Mouse (Mus musculus) midbrain, embryonic 14.5 days (tissue): ENCODE data around the gene Kars. TPM values are rescaled to one million over a fixed set of nuclear protein-coding genes. Genes with fewer than 3 reads are reported as not detected.

ENCODE experiments used
- ATAC-seq: fragments of 200-750 bp; cut with Nextera tagmentation; 2 replicates; pipeline ENCODE4 v1.8.0; 2017; ENCODE audit warnings: moderate number of reproducible peaks, moderate library complexity; ENCODE audit not compliant: low FRiP score, low TSS enrichment
- DNase-seq: peaks from one replicate; pipeline ENCODE4 v3.0.0-alpha.2; 2015
- H3K27ac ChIP-seq: fragments of 300-500 bp; sonication (generic); replicated peaks from 2 replicates; pipeline ENCODE4 v1.5.1; 2014; ENCODE audit warnings: mild to moderate bottlenecking, low read depth, low read length, moderate library complexity
- H3K27me3 ChIP-seq: fragments of 300-500 bp; sonication (generic); 2 replicates; pipeline ENCODE4 v1.6.1; 2014; ENCODE audit warnings: low read length, control low read depth, mixed read lengths; ENCODE audit not compliant: control insufficient read depth, insufficient read depth
- H3K36me3 ChIP-seq: fragments of 300-500 bp; sonication (generic); 2 replicates; pipeline ENCODE4 v1.6.1; 2014; ENCODE audit warnings: low read length, control low read depth; ENCODE audit not compliant: control insufficient read depth, insufficient read depth
- H3K4me1 ChIP-seq: fragments of 300-500 bp; sonication (generic); 2 replicates; pipeline ENCODE4 v1.6.1; 2014; ENCODE audit warnings: mild to moderate bottlenecking, antibody characterized with exemption, low read length, control low read depth; ENCODE audit not compliant: control insufficient read depth, insufficient read depth
- H3K4me2 ChIP-seq: fragments of 300-500 bp; sonication (generic); 2 replicates; pipeline ENCODE4 v1.6.1; 2014; ENCODE audit warnings: mild to moderate bottlenecking, low read length, moderate library complexity
- H3K4me3 ChIP-seq: fragments of 300-500 bp; sonication (generic); replicated peaks from 2 replicates; pipeline ENCODE4 v1.5.1; 2014; ENCODE audit warnings: low read depth, low read length
- H3K9ac ChIP-seq: fragments of 300-500 bp; sonication (generic); replicated peaks from 2 replicates; pipeline ENCODE4 v1.6.1; 2014; ENCODE audit warnings: mild to moderate bottlenecking, low read length, moderate library complexity
- H3K9me3 ChIP-seq: fragments of 300-500 bp; sonication (generic); 2 replicates; pipeline ENCODE4 v1.6.1; 2016; ENCODE audit warnings: low read length, control low read depth, mixed read lengths; ENCODE audit not compliant: control insufficient read depth
- WGBS: fragments of 180-500 bp; shearing (Covaris S2); extraction: QIAGEN DNeasy Blood & Tissue Kit; methylation state at CpG from one replicate; pipeline ENCODE4 v1.1.7; 2014; 5-methylcytosine and 5-hydroxymethylcytosine counted together
- polyA plus RNA-seq: library from polyadenylated mRNA; unstranded; fragments of >200 nt; fragmentation: Nextera tagmentation; extraction: Ambion mirVana; gene quantifications from 2 replicates; pipeline ENCODE4 v1.2.1, GENCODE M21; 2014

The Kars gene
- polyA plus RNA-seq, 1 experiment from 2014 or later, result 186 TPM

DNA sequence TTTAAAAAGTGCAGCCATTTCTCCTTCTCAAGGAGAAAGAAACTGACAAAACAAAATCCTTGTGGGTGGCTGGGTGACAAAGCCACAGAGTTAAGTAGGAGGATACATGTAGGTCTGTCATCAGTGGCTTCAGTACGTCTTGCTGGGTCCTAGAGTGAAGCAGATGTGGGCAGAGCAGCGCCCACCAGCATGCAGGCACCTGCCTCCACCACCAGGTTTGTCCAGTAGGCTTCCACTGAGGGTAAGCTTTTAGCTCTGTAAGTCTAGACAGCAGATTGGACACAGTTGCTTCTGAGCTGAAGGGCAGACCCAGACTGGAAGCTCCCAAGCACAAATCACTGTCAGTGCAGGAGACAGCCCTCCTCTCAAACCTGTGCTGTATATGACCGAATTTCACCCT, 49.8 kb downstream of the Kars start:
- Histone ChIP-seq H3K36me3 (peaks cover 34% of the 10 kb centered on the region), H3K4me1 (no peaks in the 10 kb centered on the region), H3K9me3 (no peaks in the 10 kb centered on the region), H3K4me2 (no peak overlapping the region), H3K4me3 (no peak overlapping the region), H3K9ac (no peak overlapping the region), H3K27ac (no peak overlapping the region), H3K27me3 (no peaks in the 10 kb centered on the region)
- DNase-seq, result no peak
- 68% methylated on average over 3 of the region's 3 CpGs for WGBS
- ATAC-seq, result no peak

DNA sequence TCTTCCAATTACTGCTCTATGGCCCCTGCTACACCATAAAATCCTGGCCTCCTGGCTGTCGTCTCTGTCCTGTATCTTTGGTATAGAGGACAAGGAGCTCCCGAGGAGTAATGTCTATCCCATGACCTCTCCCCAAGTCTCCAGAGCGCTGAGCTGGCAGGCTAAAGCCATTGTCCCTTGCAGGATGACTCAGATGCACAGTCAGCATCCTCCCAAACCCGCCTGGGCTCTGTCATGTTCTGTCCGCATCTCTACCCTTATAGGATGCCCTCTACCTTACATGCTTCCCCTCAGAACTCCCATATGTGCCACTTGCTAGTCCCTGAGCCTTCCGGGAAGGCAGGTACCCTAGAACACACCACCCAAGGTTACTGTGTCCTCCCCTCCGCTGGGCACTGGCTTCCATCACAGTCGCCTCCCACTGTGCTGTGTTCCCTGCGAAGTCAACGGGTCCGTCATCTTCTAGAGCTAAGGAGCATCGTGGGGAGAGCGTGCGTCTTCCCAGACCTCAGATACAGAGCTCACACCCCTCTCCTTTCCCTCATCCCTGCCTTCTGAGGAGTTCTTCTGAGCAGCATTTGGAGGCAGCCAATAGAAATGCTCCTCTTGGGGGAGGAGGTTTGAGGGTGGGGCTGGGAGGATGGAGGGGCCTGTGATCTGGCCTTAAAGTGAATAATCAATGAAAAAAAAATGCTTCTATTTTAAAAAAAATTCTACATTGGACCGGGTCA, 50.4 kb downstream of the Kars start:
- WGBS, result 68% methylated on average over 15 of the region's 15 CpGs
- ATAC-seq, result no peak

DNA sequence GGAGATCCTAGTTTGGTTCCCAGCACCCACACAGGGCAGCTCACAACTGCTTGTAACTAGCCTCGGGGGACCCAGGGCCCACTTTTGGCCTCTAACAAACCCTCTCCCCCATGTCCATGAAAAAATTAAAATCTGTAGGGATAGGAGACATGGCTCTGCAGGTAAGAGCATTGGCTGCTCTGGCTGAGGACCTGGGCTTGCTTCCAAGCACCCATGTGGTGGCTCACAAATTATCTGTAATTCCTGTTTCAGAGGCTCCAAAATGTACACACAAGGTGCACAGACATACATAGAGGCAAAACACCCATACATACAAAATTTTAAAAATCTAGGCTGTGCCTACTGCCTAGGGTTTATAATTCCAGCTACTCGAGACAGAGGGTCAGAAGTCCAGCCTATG, 53.9 kb downstream of the Kars start:
- Histone ChIP-seq H3K27me3 (no peaks in the 10 kb centered on the region), H3K4me2 (no peak overlapping the region), H3K4me3 (no peak overlapping the region), H3K27ac (no peak overlapping the region), H3K9ac (no peak overlapping the region), H3K4me1 (no peaks in the 10 kb centered on the region), H3K9me3 (no peaks in the 10 kb centered on the region), H3K36me3 (peaks cover 60% of the 10 kb centered on the region)
- 99% methylated on average over 2 of the region's 2 CpGs for whole genome bisulfite sequencing
- DNase-seq (no peak), ATAC-seq (no peak)

More for the DNA sequence above, 50.4 kb downstream of the Kars start:
- no peak overlapping the region for H3K4me3 ChIP-seq
- no peak overlapping the region for H3K9ac ChIP-seq
- no peaks in the 10 kb centered on the region for H3K9me3 ChIP-seq
- H3K27me3 ChIP-seq, result no peaks in the 10 kb centered on the region
- no peak for DNase-seq
- H3K36me3 ChIP-seq, result peaks cover 36% of the 10 kb centered on the region
- H3K27ac ChIP-seq, result no peak overlapping the region
- no peaks in the 10 kb centered on the region for H3K4me1 ChIP-seq
- no peak overlapping the region for H3K4me2 ChIP-seq

DNA sequence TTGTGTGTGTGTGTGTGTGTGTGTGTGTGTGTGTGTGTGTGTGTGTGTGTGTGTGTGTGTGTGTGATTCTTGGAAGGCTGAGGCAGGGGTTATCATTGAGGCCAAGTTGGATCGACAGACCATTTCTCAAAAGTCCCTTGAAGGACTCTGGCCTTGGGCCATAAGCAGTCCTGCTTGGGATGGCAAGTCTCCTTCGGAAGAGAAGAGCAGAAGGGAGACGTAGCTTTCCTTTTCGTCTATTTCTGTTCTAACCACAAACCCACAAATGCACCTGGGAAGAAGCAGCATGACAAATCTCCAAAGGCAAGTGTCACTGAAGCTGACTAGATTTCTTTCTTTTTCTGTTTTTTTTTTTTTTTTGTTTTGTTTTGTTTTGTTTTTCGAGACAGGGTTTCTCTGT, 55.2 kb downstream of the Kars start:
- Histone ChIP-seq H3K27ac (no peak overlapping the region), H3K4me3 (no peak overlapping the region), H3K9me3 (no peaks in the 10 kb centered on the region), H3K36me3 (peaks cover 71% of the 10 kb centered on the region), H3K4me2 (no peak overlapping the region), H3K27me3 (no peaks in the 10 kb centered on the region), H3K4me1 (no peaks in the 10 kb centered on the region), H3K9ac (no peak overlapping the region)
- no peak for DNase-seq
- ATAC-seq, result no peak
- 94% methylated on average over 5 of the region's 5 CpGs for WGBS

DNA sequence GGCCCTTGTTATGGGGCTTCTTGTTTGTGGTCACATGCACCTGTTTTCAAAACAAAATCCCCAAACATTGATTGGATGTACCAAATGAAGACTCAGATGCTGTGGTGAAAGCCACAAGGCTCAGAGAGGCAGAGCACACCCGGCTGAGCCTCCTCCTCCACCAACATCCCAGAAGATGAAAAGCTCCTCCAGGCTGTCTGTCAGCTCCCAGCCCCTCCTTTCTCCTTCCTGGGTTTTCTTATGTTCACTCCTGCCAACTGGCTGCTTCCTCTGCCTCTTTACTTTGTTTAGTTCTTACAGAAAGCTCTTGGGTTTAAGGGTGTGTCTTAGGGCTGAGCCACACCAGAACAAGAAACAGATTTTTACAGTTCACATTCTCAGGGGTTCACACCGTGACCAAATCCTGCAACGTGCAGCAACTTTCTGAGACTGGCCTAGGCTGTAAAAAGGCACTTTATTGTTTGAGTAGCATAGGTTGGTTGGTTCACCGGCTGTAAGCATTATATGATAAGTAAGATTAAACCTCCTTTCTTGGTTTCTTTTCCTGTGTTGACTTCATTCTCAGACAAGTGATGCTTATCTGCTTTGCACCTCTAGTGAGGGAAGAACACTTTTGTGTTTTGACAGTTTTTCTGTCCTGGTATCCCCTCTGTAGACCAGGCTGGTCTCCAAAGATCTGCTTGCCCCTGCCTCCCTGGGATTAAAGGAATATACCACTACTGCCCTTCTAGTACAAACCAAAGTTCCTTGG, 56.1 kb downstream of the Kars start:
- no peak overlapping the region for H3K27ac ChIP-seq
- H3K4me3 ChIP-seq, result no peak overlapping the region
- whole genome bisulfite sequencing, result 92% methylated on average over 4 of the region's 4 CpGs
- no peak overlapping the region for H3K9ac ChIP-seq
- H3K4me2 ChIP-seq, result no peak overlapping the region
- ATAC-seq (no peak), DNase-seq (no peak)
- peaks cover 67% of the 10 kb centered on the region for H3K36me3 ChIP-seq
- H3K27me3 ChIP-seq, result no peaks in the 10 kb centered on the region
- no peaks in the 10 kb centered on the region for H3K9me3 ChIP-seq
- no peaks in the 10 kb centered on the region for H3K4me1 ChIP-seq

DNA sequence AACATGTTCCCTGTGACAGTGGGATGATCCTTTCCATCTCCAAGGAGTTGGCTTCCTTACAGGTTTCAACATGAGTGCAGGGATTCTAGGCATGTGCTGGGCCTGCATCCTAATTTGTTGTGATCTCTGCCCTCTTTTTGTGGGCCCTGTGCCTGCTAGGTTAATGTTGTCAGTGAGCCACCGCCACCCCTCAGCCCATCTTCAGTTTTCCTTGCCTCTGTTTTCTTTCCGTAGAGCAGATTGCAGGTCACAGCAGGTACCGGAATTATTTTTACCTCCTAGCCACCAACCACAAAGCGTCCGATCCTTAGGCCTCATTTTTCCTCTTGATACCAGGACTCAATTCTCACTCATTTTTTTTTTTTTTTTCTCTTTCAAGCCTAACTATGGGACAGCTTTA, 59.2 kb downstream of the Kars start:
- Histone ChIP-seq H3K4me1 (no peaks in the 10 kb centered on the region), H3K9ac (no peak overlapping the region), H3K4me2 (no peak overlapping the region), H3K27ac (no peak overlapping the region), H3K36me3 (peaks cover 75% of the 10 kb centered on the region), H3K9me3 (no peaks in the 10 kb centered on the region), H3K4me3 (no peak overlapping the region), H3K27me3 (no peaks in the 10 kb centered on the region)
- DNase-seq (no peak), ATAC-seq (no peak)
- WGBS, result 93% methylated on average over 5 of the region's 5 CpGs

DNA sequence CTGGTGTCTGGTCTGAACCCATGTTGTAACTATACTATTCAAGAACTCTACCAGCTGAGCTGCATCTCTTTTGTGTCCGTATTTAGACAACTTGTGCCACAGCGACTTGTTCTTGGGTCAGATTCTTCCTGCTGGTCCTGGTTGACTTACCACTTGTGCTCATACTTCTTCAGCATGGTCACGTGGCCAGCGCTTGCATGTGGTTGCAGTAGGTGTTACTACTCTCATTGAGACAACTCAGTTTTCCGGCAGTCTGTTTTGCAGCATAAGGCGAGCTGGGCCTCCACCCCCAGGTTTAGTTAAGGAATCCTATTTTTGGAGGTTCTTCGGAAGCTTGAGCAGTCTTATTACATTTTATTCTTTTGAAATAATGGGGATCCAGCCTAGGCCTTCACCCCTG, 59.8 kb downstream of the Kars start:
- Histone ChIP-seq H3K4me2 (no peak overlapping the region), H3K4me1 (no peaks in the 10 kb centered on the region), H3K27ac (no peak overlapping the region), H3K27me3 (no peaks in the 10 kb centered on the region), H3K4me3 (no peak overlapping the region), H3K9ac (no peak overlapping the region), H3K9me3 (no peaks in the 10 kb centered on the region), H3K36me3 (peaks cover 75% of the 10 kb centered on the region)
- 95% methylated on average over 7 of the region's 7 CpGs for whole genome bisulfite sequencing
- ATAC-seq (no peak), DNase-seq (no peak)

DNA sequence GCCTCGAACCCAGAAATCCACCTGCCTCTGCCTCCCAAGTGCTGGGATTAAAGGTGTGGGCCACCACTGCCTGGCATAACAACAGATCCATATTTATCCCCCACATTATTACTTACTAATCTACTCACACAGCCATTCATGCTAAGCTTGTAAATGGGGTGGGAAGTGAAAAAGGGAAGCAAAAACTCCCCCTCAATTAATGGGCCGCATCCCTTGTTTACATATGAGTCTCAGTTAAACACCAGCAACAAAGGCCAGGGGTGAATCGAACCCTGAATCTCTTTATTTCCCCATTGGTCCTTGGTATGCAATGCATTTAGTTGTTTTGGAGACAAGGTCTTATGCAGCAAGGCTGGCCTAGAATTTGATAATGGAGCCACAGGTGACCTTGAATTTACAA, 60.3 kb downstream of the Kars start:
- H3K9ac ChIP-seq, result no peak overlapping the region
- H3K36me3 ChIP-seq, result peaks cover 77% of the 10 kb centered on the region
- no peak overlapping the region for H3K4me2 ChIP-seq
- no peaks in the 10 kb centered on the region for H3K9me3 ChIP-seq
- 95% methylated on average over 3 of the region's 3 CpGs for WGBS
- no peak for ATAC-seq
- no peak overlapping the region for H3K4me3 ChIP-seq
- DNase-seq, result no peak
- no peaks in the 10 kb centered on the region for H3K27me3 ChIP-seq
- no peak overlapping the region for H3K27ac ChIP-seq
- no peaks in the 10 kb centered on the region for H3K4me1 ChIP-seq

DNA sequence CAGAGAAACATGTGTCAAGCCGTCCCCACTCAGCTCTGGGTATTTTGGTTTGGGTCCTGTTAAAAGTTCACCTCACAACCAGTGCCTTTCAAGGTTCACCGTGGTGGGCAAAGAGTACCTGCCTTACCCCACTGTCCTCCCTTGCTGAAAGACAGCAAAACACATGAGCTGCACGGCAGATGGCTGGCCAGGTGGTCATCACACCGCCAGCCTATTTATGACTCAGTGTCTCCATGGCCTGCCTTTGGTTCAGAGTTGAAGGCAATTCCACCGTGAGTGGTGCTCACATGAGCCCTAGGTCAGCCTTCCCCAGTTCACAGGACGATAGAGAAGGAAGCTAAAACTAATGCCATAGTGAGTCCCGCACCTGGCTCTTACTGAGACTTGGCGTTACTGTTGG, 63.2 kb downstream of the Kars start:
- no peak for DNase-seq
- H3K36me3 ChIP-seq, result peaks cover 83% of the 10 kb centered on the region
- WGBS, result 96% methylated on average over 8 of the region's 8 CpGs

More for the DNA sequence above, 63.2 kb downstream of the Kars start:
- H3K9ac ChIP-seq, result no peak overlapping the region
- no peaks in the 10 kb centered on the region for H3K4me1 ChIP-seq
- H3K9me3 ChIP-seq, result no peaks in the 10 kb centered on the region
- H3K4me3 ChIP-seq, result no peak overlapping the region
- no peak for ATAC-seq
- H3K27me3 ChIP-seq, result no peaks in the 10 kb centered on the region
- H3K27ac ChIP-seq, result no peak overlapping the region
- H3K4me2 ChIP-seq, result no peak overlapping the region
